Mouse (Mus musculus): Measurements from ENCODE around the gene Gna13. TPM values are rescaled to one million over a fixed set of nuclear protein-coding genes. Genes with fewer than 3 reads are reported as not detected.

Gna13 gene
- total RNA-seq, 1 experiment, result 34.8 TPM

GRCm38 (mm10) chr11:109343558-109343957 lies 19.1 kb upstream of the Gna13 start:
- no peak overlapping the region for H3K9ac ChIP-seq (ENCODE audit: insufficient read depth, low read depth, low read length, poor library complexity, severe bottlenecking)
- no peaks in the 10 kb centered on the region for H3K36me3 ChIP-seq (ENCODE audit: control insufficient read depth, insufficient read depth, low read length, poor library complexity, severe bottlenecking)
- peaks cover 3 to 5% of the 10 kb centered on the region in 2 experiments; a peak in 2 of 4 replicates for H3K4me1 ChIP-seq (ENCODE audit: control insufficient read depth in 2 of 2, insufficient read depth in 2 of 2, low read length in 2 of 2, poor library complexity in 1 of 2)
- no peak overlapping the region for H3K4me3 ChIP-seq (ENCODE audit: insufficient read depth in 1 of 2, low read depth in 1 of 2, low read length in 2 of 2, poor library complexity in 1 of 2, severe bottlenecking in 1 of 2)
- no peak for TF ChIP-seq ZNF384 (IDR thresholded peaks at IDR 0.05; ENCODE audit: low read depth, low read length)
- TF ChIP-seq HCFC1 (IDR thresholded peaks at IDR 0.05; ENCODE audit: borderline replicate concordance, insufficient read depth, low read length), result no peak
- TF ChIP-seq ZC3H11A (IDR thresholded peaks at IDR 0.05; ENCODE audit: borderline replicate concordance, low read depth, low read length), result no peak
- no peak for TF ChIP-seq CHD2 (IDR thresholded peaks at IDR 0.05; ENCODE audit: low read depth, low read length)
- TF ChIP-seq MAFK (IDR thresholded peaks at IDR 0.05; ENCODE audit: insufficient read depth, low read depth, low read length), result no peak
- no peak overlapping the region for H3K27ac ChIP-seq (ENCODE audit: insufficient read depth, low read depth, low read length, poor library complexity, severe bottlenecking)
- in situ Hi-C loops (cut with MboI; ENCODE audit: low sequenced_read_pairs in 2 of 2, unreplicated experiment in 2 of 2), result no loop called here
- DNase-seq (ENCODE audit: low read depth, low spot score), result no peak
- no peaks in the 10 kb centered on the region for H3K9me3 ChIP-seq (ENCODE audit: control insufficient read depth, insufficient read depth, low read depth, low read length)

DNA sequence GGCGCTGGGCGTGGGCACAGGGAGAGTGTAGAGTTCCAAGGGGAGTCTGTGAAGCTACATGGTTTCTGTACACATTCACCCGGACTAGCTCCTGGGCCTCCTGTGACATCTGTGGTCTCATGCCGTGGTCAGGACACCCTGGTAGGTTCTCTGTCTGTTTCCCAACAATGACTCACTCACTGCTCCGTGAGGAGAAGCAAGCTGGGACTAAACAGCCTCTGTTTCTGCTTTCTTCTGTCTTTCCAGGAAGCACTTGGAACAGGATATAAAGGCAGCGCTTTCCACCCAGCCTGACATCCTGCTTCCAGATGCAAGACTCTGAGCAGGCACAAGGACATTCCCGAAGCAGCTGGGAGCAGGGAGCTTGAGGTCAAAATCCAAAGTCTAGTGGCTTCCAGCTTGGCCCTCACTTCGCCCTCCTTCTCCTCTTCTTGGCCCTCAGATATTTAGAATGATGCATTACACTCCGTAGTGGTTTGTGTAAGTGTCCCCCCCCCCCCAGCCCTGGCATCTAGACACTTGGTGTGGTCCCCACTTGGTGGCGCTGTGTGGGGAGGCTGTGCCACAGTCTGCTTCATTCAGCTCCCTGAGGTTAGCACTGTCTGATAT lies 18.5 kb upstream of the Gna13 start:
- Histone ChIP-seq H3K27ac (ENCODE audit: insufficient read depth, low read depth, low read length, poor library complexity, severe bottlenecking) (no peak overlapping the region), H3K9ac (ENCODE audit: insufficient read depth, low read depth, low read length, poor library complexity, severe bottlenecking) (no peak overlapping the region), H3K4me3 (ENCODE audit: insufficient read depth in 1 of 2, low read depth in 1 of 2, low read length in 2 of 2, poor library complexity in 1 of 2, severe bottlenecking in 1 of 2) (no peak overlapping the region), H3K9me3 (ENCODE audit: control insufficient read depth, insufficient read depth, low read depth, low read length) (no peaks in the 10 kb centered on the region), H3K36me3 (ENCODE audit: control insufficient read depth, insufficient read depth, low read length, poor library complexity, severe bottlenecking) (no peaks in the 10 kb centered on the region), H3K4me1 (ENCODE audit: control insufficient read depth in 2 of 2, insufficient read depth in 2 of 2, low read length in 2 of 2, poor library complexity in 1 of 2) (peaks cover 3 to 5% of the 10 kb centered on the region in 2 experiments; a peak in 2 of 4 replicates)
- no peak for TF ChIP-seq MAFK (IDR thresholded peaks at IDR 0.05; ENCODE audit: insufficient read depth, low read depth, low read length)
- TF ChIP-seq ZNF384 (IDR thresholded peaks at IDR 0.05; ENCODE audit: low read depth, low read length), result no peak
- no peak for TF ChIP-seq ZC3H11A (IDR thresholded peaks at IDR 0.05; ENCODE audit: borderline replicate concordance, low read depth, low read length)
- TF ChIP-seq HCFC1 (IDR thresholded peaks at IDR 0.05; ENCODE audit: borderline replicate concordance, insufficient read depth, low read length), result no peak
- TF ChIP-seq CHD2 (IDR thresholded peaks at IDR 0.05; ENCODE audit: low read depth, low read length), result no peak
- in situ Hi-C loops (cut with MboI; ENCODE audit: low sequenced_read_pairs in 2 of 2, unreplicated experiment in 2 of 2), result no loop called here
- DNase-seq (ENCODE audit: low read depth, low spot score), result no peak

GRCm38 (mm10) chr11:109347242-109347959 lies 15.2 kb upstream of the Gna13 start:
- H3K9me3 ChIP-seq (ENCODE audit: control insufficient read depth, insufficient read depth, low read depth, low read length), result no peaks in the 10 kb centered on the region
- DNase-seq (ENCODE audit: low read depth, low spot score), result no peak
- H3K36me3 ChIP-seq (ENCODE audit: control insufficient read depth, insufficient read depth, low read length, poor library complexity, severe bottlenecking), result no peaks in the 10 kb centered on the region
- H3K9ac ChIP-seq (ENCODE audit: insufficient read depth, low read depth, low read length, poor library complexity, severe bottlenecking), result no peak overlapping the region
- H3K4me3 ChIP-seq (ENCODE audit: insufficient read depth in 1 of 2, low read depth in 1 of 2, low read length in 2 of 2, poor library complexity in 1 of 2, severe bottlenecking in 1 of 2), result no peak overlapping the region
- peaks cover 7 to 12% of the 10 kb centered on the region in 2 experiments for H3K4me1 ChIP-seq (ENCODE audit: control insufficient read depth in 2 of 2, insufficient read depth in 2 of 2, low read length in 2 of 2, poor library complexity in 1 of 2)
- no peak for TF ChIP-seq ZC3H11A (IDR thresholded peaks at IDR 0.05; ENCODE audit: borderline replicate concordance, low read depth, low read length)
- TF ChIP-seq CHD2 (IDR thresholded peaks at IDR 0.05; ENCODE audit: low read depth, low read length), result no peak
- no peak for TF ChIP-seq ZNF384 (IDR thresholded peaks at IDR 0.05; ENCODE audit: low read depth, low read length)
- TF ChIP-seq MAFK (IDR thresholded peaks at IDR 0.05; ENCODE audit: insufficient read depth, low read depth, low read length), result no peak
- no peak for TF ChIP-seq HCFC1 (IDR thresholded peaks at IDR 0.05; ENCODE audit: borderline replicate concordance, insufficient read depth, low read length)
- H3K27ac ChIP-seq (ENCODE audit: insufficient read depth, low read depth, low read length, poor library complexity, severe bottlenecking), result no peak overlapping the region
- in situ Hi-C loops (cut with MboI; ENCODE audit: low sequenced_read_pairs in 2 of 2, unreplicated experiment in 2 of 2), result no loop called here

- TF ChIP-seq CHD2 (IDR thresholded peaks at IDR 0.05; ENCODE audit: low read depth, low read length) (no peak), ZC3H11A (IDR thresholded peaks at IDR 0.05; ENCODE audit: borderline replicate concordance, low read depth, low read length) (no peak), HCFC1 (IDR thresholded peaks at IDR 0.05; ENCODE audit: borderline replicate concordance, insufficient read depth, low read length) (no peak), ZNF384 (IDR thresholded peaks at IDR 0.05; ENCODE audit: low read depth, low read length) (no peak), MAFK (IDR thresholded peaks at IDR 0.05; ENCODE audit: insufficient read depth, low read depth, low read length) (no peak)
- in situ Hi-C loops (cut with MboI; ENCODE audit: low sequenced_read_pairs in 2 of 2, unreplicated experiment in 2 of 2), result no loop called here
- no peak for DNase-seq (ENCODE audit: low read depth, low spot score)
- Histone ChIP-seq H3K4me1 (ENCODE audit: control insufficient read depth in 2 of 2, insufficient read depth in 2 of 2, low read length in 2 of 2, poor library complexity in 1 of 2) (peaks cover 7 to 12% of the 10 kb centered on the region in 2 experiments), H3K27ac (ENCODE audit: insufficient read depth, low read depth, low read length, poor library complexity, severe bottlenecking) (no peak overlapping the region), H3K4me3 (ENCODE audit: insufficient read depth in 1 of 2, low read depth in 1 of 2, low read length in 2 of 2, poor library complexity in 1 of 2, severe bottlenecking in 1 of 2) (no peak overlapping the region), H3K9me3 (ENCODE audit: control insufficient read depth, insufficient read depth, low read depth, low read length) (no peaks in the 10 kb centered on the region), H3K9ac (ENCODE audit: insufficient read depth, low read depth, low read length, poor library complexity, severe bottlenecking) (no peak overlapping the region), H3K36me3 (ENCODE audit: control insufficient read depth, insufficient read depth, low read length, poor library complexity, severe bottlenecking) (no peaks in the 10 kb centered on the region)
Measured at GRCm38 (mm10) chr11:109348408-109348807, 14.2 kb upstream of the Gna13 start.

Measured in ES-E14 (cell line).